Mouse (Mus musculus) left cerebral cortex, adult 18-20 months (tissue): ENCODE measurements around the gene Trim62. TPM values are rescaled to one million over a fixed set of nuclear protein-coding genes. Genes with fewer than 3 reads are reported as not detected.

Experiments
- DNase-seq, 2 experiments: peaks; one replicate each; pipeline ENCODE4 v3.0.0; 2021 to 2022; ENCODE audit warnings: low spot score in 2 of 2, mixed read lengths in 1 of 2
- total RNA-seq, 2 experiments: library from RNA; stranded (reverse); gene quantifications; 2 replicates each; pipeline ENCODE4 v1.2.3; 2021

The Trim62 gene
- total RNA-seq, 2 experiments from 2014 or later, result 17.8 to 19.1 TPM

GRCm38 (mm10) chr4:128884711-128885095 lies 1.3 kb downstream of the Trim62 start:
- DNase-seq, result no peak

- no peak for DNase-seq
Observed at GRCm38 (mm10) chr4:128885540-128885939, 2.2 kb downstream of the Trim62 start.

- no peak for DNase-seq
Observed at GRCm38 (mm10) chr4:128886571-128886970, 3.2 kb downstream of the Trim62 start.

GRCm38 (mm10) chr4:128887026-128887425 lies 3.6 kb downstream of the Trim62 start:
- no peak for DNase-seq

- DNase-seq, result no peak
Observed at GRCm38 (mm10) chr4:128887641-128888091, 4.3 kb downstream of the Trim62 start.

- DNase-seq, result no peak
Observed at GRCm38 (mm10) chr4:128888436-128888990, 5.1 kb downstream of the Trim62 start.

GRCm38 (mm10) chr4:128889752-128890630 lies 6.6 kb downstream of the Trim62 start:
- no peak for DNase-seq

GRCm38 (mm10) chr4:128891157-128891556 lies 7.8 kb downstream of the Trim62 start:
- DNase-seq, result peak; percentile 67 to 70

GRCm38 (mm10) chr4:128891746-128892145 lies 8.4 kb downstream of the Trim62 start:
- DNase-seq, result no peak

GRCm38 (mm10) chr4:128892188-128892587 lies 8.8 kb downstream of the Trim62 start:
- DNase-seq, result no peak

- no peak for DNase-seq
Observed at GRCm38 (mm10) chr4:128894112-128894511, 10.7 kb downstream of the Trim62 start.

- DNase-seq, result no peak
Observed at GRCm38 (mm10) chr4:128895841-128896240, 12.5 kb downstream of the Trim62 start.

- DNase-seq, result no peak
Observed at GRCm38 (mm10) chr4:128896667-128897066, 13.3 kb downstream of the Trim62 start.

- DNase-seq, result no peak
Observed at GRCm38 (mm10) chr4:128897911-128898421, 14.6 kb downstream of the Trim62 start.

GRCm38 (mm10) chr4:128899332-128899731 lies 16.0 kb downstream of the Trim62 start:
- DNase-seq, result peak; percentile 59 to 60

GRCm38 (mm10) chr4:128900484-128900883 lies 17.1 kb downstream of the Trim62 start:
- no peak for DNase-seq

GRCm38 (mm10) chr4:128902390-128902789 lies 19.0 kb downstream of the Trim62 start:
- DNase-seq, result no peak

- no peak for DNase-seq
Observed at GRCm38 (mm10) chr4:128904035-128904800, 20.8 kb downstream of the Trim62 start.

- DNase-seq, result no peak
Observed at GRCm38 (mm10) chr4:128905251-128905650, 21.9 kb downstream of the Trim62 start.

GRCm38 (mm10) chr4:128906757-128907156 lies 23.4 kb downstream of the Trim62 start:
- no peak for DNase-seq

GRCm38 (mm10) chr4:128907238-128907968 lies 24.0 kb downstream of the Trim62 start:
- DNase-seq, result no peak
